Mouse (Mus musculus) stomach, postnatal 0 days (tissue): Measurements from ENCODE around the gene Mgea5. TPM values are rescaled to one million over a fixed set of nuclear protein-coding genes. Genes with fewer than 3 reads are reported as not detected.

ENCODE experiments used
- ATAC-seq: fragments of 200-750 bp; cut with Nextera tagmentation; 2 replicates; pipeline ENCODE4 v1.8.0; 2017; ENCODE audit not compliant: low FRiP score, low TSS enrichment
- DNase-seq: peaks from one replicate; pipeline ENCODE4 v3.0.0-alpha.2; 2016; ENCODE audit warnings: low spot score
- H3K27ac ChIP-seq: fragments of 300-500 bp; sonication (generic); replicated peaks from 2 replicates; pipeline ENCODE4 v1.5.1; 2014; ENCODE audit warnings: mild to moderate bottlenecking, control low read depth
- H3K27me3 ChIP-seq: fragments of 300-500 bp; sonication (generic); 2 replicates; pipeline ENCODE4 v1.6.1; 2014; ENCODE audit warnings: low read length; ENCODE audit not compliant: control insufficient read depth, insufficient read depth
- H3K36me3 ChIP-seq: fragments of 300-500 bp; sonication (generic); 2 replicates; pipeline ENCODE4 v1.6.1; 2014; ENCODE audit warnings: low read length, mixed read lengths; ENCODE audit not compliant: control insufficient read depth, insufficient read depth
- H3K4me1 ChIP-seq: fragments of 300-500 bp; sonication (generic); replicated peaks from 2 replicates; pipeline ENCODE4 v1.6.1; 2014; ENCODE audit warnings: antibody characterized with exemption; ENCODE audit not compliant: control insufficient read depth, insufficient read depth
- H3K4me2 ChIP-seq: fragments of 300-500 bp; sonication (generic); replicated peaks from 2 replicates; pipeline ENCODE4 v1.6.1; 2014; ENCODE audit warnings: low read depth, mild to moderate bottlenecking, control low read depth, moderate library complexity
- H3K4me3 ChIP-seq: fragments of 300-500 bp; sonication (generic); 2 replicates; pipeline ENCODE4 v1.5.1; 2014; ENCODE audit warnings: low read depth, low read length, control low read depth
- H3K9ac ChIP-seq: fragments of 300-500 bp; sonication (generic); 2 replicates; pipeline ENCODE4 v1.6.1; 2014; ENCODE audit warnings: mild to moderate bottlenecking, low read length, control low read depth, mixed read lengths
- H3K9me3 ChIP-seq: fragments of 300-500 bp; sonication (generic); 2 replicates; pipeline ENCODE4 v1.6.1; 2016; ENCODE audit warnings: low read length; ENCODE audit not compliant: control insufficient read depth
- CTCF ChIP-seq: IDR thresholded peaks from 2 replicates; pipeline ENCODE4 v1.5.1; 2016; ENCODE audit warnings: antibody characterized with exemption, low read depth, mild to moderate bottlenecking, moderate library complexity
- EP300 ChIP-seq: optimal IDR thresholded peaks from 2 replicates; pipeline ENCODE3; 2016; ENCODE audit warnings: antibody characterized with exemption
- WGBS: fragments of 180-500 bp; shearing (Covaris S2); extraction: QIAGEN DNeasy Blood & Tissue Kit; methylation state at CpG from one replicate; pipeline ENCODE4 v1.1.7; 2014; 5-methylcytosine and 5-hydroxymethylcytosine counted together
- polyA plus RNA-seq: library from polyadenylated mRNA; unstranded; fragments of >200 nt; fragmentation: Nextera tagmentation; extraction: Ambion mirVana; gene quantifications from 2 replicates; pipeline ENCODE4 v1.2.1, GENCODE M21; 2015

Gene Mgea5
- 16.5 and 19.0 TPM in 2 replicates for polyA plus RNA-seq

- H3K4me2 ChIP-seq = peak within 1 kb of the TSS; percentile 67
- 2% methylated on average over 32 of the region's 71 CpGs for WGBS
- H3K9me3 ChIP-seq = no peaks in the 10 kb centered on the region
- no peaks in the 10 kb centered on the region for H3K27me3 ChIP-seq
- peaks cover 3% of the 10 kb centered on the region; the same call in 1 of the 2 replicates for H3K4me1 ChIP-seq
- DNase-seq (peak; percentile 99), ATAC-seq (peak; percentile 96)
- peak within 1 kb of the TSS; percentile 100 for H3K27ac ChIP-seq
- H3K36me3 ChIP-seq = peaks cover 11% of the 10 kb centered on the region; the same call in 1 of the 2 replicates
- H3K4me3 ChIP-seq = peak within 1 kb of the TSS; percentile 100
- H3K9ac ChIP-seq = peak within 1 kb of the TSS; percentile 97
- TF ChIP-seq CTCF (no peak), EP300 (peak; percentile 60)
Observed at GRCm38 (mm10) chr19:45783181-45783932, at the start of gene Mgea5. Mgea5 (minus strand) TSS chr19:45783837.

GRCm38 (mm10) chr19:45830679-45831078 lies 47.0 kb upstream of the Mgea5 start:
- H3K9me3 ChIP-seq = no peaks in the 10 kb centered on the region
- H3K4me2 ChIP-seq = no peak overlapping the region
- H3K36me3 ChIP-seq = no peaks in the 10 kb centered on the region
- H3K4me3 ChIP-seq = no peak overlapping the region
- TF ChIP-seq EP300 (no peak), CTCF (peak; percentile 54)
- 29% methylated on average over 2 of the region's 2 CpGs for WGBS
- no peak for DNase-seq
- ATAC-seq = no peak
- no peaks in the 10 kb centered on the region for H3K4me1 ChIP-seq
- H3K27ac ChIP-seq = no peak overlapping the region
- no peaks in the 10 kb centered on the region for H3K27me3 ChIP-seq
- H3K9ac ChIP-seq = no peak overlapping the region

DNA sequence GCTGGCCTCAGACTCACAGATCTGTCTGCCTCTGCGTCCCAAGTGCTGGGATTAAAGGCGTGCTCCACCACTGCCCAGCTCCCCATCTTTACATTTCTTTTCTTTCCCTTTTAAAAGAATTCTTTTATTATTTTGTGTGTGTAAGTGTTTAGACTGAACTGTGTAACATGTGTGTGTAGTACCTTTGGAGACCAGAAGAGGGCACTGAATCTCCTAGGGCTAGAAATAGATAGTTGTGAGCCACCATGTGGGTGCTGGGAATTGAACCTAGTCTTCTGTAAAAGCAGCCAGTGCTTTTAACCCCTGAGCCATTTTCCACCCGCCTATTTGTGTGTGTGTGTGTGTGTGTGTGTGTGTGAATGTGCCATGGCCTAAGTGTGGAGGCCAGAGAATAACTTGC lies 44.1 kb upstream of the Mgea5 start:
- Histone ChIP-seq H3K36me3 (no peaks in the 10 kb centered on the region), H3K4me2 (no peak overlapping the region), H3K4me1 (no peaks in the 10 kb centered on the region), H3K9ac (no peak overlapping the region), H3K27me3 (no peaks in the 10 kb centered on the region), H3K9me3 (no peaks in the 10 kb centered on the region), H3K27ac (no peak overlapping the region), H3K4me3 (no peak overlapping the region)
- TF ChIP-seq CTCF (peak; percentile 46), EP300 (no peak)
- no peak for ATAC-seq
- no peak for DNase-seq
- 84% methylated on average over 3 of the region's 3 CpGs for WGBS

DNA sequence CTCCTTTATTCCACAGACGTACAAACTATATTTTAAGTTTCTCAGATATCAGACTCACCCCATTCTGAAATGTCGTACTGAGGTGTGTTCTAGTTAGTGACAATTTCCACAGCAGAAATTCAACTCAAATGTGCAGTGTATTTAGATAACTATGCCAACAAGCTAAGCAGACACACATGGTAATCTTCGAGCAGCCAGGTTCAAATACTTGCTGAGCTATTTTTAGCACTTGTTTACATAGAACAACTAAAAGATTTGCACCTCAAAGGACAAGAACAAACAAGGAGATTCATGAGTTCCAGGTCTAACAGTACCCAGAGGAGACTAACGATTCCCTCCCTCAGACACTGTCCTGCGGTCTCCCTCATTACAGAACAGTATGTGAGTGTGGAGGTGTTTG lies 43.5 kb upstream of the Mgea5 start:
- peak; percentile 42; the same call in 1 of the 2 replicates for ATAC-seq
- H3K27ac ChIP-seq = 0 out of 2 replicates have a peak overlapping the region, but pooled peaks have one; percentile 4
- WGBS = 32% methylated on average over 5 of the region's 5 CpGs

DNA sequence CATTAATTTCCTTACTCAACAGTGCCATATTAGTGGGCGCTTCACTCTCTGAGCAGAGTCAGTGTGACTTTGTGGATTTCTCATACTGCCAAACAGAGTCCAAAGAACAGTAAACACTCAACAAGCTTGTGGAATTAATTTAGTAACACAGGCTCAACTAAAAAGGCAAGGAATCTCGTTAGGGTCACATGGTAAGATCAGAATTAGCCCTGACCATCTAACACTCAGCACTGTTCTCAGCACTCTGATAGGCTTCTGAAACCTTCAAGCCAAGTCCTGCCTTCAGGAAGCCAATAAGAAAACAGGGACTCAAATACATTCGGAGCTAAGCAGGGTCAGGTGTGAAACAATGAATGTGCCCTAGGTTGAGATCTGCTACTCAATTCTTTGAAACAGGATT lies 42.5 kb upstream of the Mgea5 start:
- Histone ChIP-seq H3K4me3 (no peak overlapping the region), H3K9ac (no peak overlapping the region), H3K4me1 (no peaks in the 10 kb centered on the region), H3K4me2 (no peak overlapping the region), H3K27me3 (no peaks in the 10 kb centered on the region), H3K36me3 (no peaks in the 10 kb centered on the region), H3K27ac (no peak overlapping the region), H3K9me3 (no peaks in the 10 kb centered on the region)
- no peak for DNase-seq
- WGBS = 60% methylated on average over 3 of the region's 3 CpGs
- no peak for ATAC-seq
- TF ChIP-seq EP300 = no peak
- TF ChIP-seq CTCF = no peak

More for the DNA sequence above, 43.5 kb upstream of the Mgea5 start:
- DNase-seq = no peak
- TF ChIP-seq CTCF (no peak), EP300 (no peak)
- H3K4me2 ChIP-seq = no peak overlapping the region
- H3K36me3 ChIP-seq = no peaks in the 10 kb centered on the region
- H3K4me3 ChIP-seq = no peak overlapping the region
- H3K4me1 ChIP-seq = no peaks in the 10 kb centered on the region
- H3K9ac ChIP-seq = no peak overlapping the region
- no peaks in the 10 kb centered on the region for H3K27me3 ChIP-seq
- H3K9me3 ChIP-seq = no peaks in the 10 kb centered on the region

GRCm38 (mm10) chr19:45821832-45822231 lies 38.2 kb upstream of the Mgea5 start:
- Histone ChIP-seq H3K9me3 (no peaks in the 10 kb centered on the region), H3K4me1 (no peaks in the 10 kb centered on the region), H3K9ac (no peak overlapping the region), H3K27me3 (no peaks in the 10 kb centered on the region), H3K36me3 (peaks cover 4% of the 10 kb centered on the region; the same call in 1 of the 2 replicates), H3K4me3 (no peak overlapping the region), H3K27ac (no peak overlapping the region), H3K4me2 (no peak overlapping the region)
- WGBS = 64% methylated on average over 5 of the region's 5 CpGs
- ATAC-seq = no peak
- no peak for DNase-seq
- no peak for TF ChIP-seq EP300
- no peak for TF ChIP-seq CTCF
